Mouse (Mus musculus) ES-E14 (cell line): ENCODE measurements at regions not wholly inside any gene's neighbourhood (a gene's known extent, or its start where the extent isn't known, plus 50 kb on each side); places are given as distances from the start of the nearest gene placed in this dataset.

Experiments used
- DNase-seq: peaks from one replicate; pipeline ENCODE4 v3.0.0-alpha.2; 2013; ENCODE audit warnings: low read depth, low spot score
- H3K27ac ChIP-seq: 2 replicates; pipeline ENCODE4 v1.5.1; 2012; ENCODE audit warnings: low read depth, mild to moderate bottlenecking, low read length, moderate library complexity, mixed read lengths; ENCODE audit not compliant: poor library complexity, insufficient read depth, severe bottlenecking
- H3K36me3 ChIP-seq: 2 replicates; pipeline ENCODE4 v1.6.1; 2012; ENCODE audit warnings: mild to moderate bottlenecking, low read length, moderate library complexity, mixed read lengths; ENCODE audit not compliant: control insufficient read depth, poor library complexity, insufficient read depth, severe bottlenecking
- H3K4me1 ChIP-seq, 2 experiments: fragments of 150-350 bp in 1 of 2; sonication (generic) in 1 of 2; 2 replicates each; pipeline ENCODE4 v1.6.1; 2012; ENCODE audit warnings: low read length in 2 of 2, mild to moderate bottlenecking in 1 of 2, mixed read lengths in 1 of 2; ENCODE audit not compliant: control insufficient read depth in 2 of 2, insufficient read depth in 2 of 2, poor library complexity in 1 of 2
- H3K4me3 ChIP-seq, 2 experiments: fragments of 150-350 bp in 1 of 2; sonication (generic) in 1 of 2; 2 replicates each; pipeline ENCODE4 v1.5.1; 2012; ENCODE audit warnings: low read length in 2 of 2, low read depth in 1 of 2, mild to moderate bottlenecking in 1 of 2, mixed read lengths in 1 of 2; ENCODE audit not compliant: insufficient read depth in 1 of 2, poor library complexity in 1 of 2, severe bottlenecking in 1 of 2
- H3K9ac ChIP-seq: 2 replicates; pipeline ENCODE4 v1.6.1; 2012; ENCODE audit warnings: low read depth, mild to moderate bottlenecking, low read length, mixed read lengths; ENCODE audit not compliant: poor library complexity, insufficient read depth, severe bottlenecking
- H3K9me3 ChIP-seq: fragments of 150-350 bp; sonication (generic); 2 replicates; pipeline ENCODE4 v1.6.1; 2012; ENCODE audit warnings: low read depth, mild to moderate bottlenecking, low read length; ENCODE audit not compliant: control insufficient read depth, insufficient read depth
- CHD2 ChIP-seq: IDR thresholded peaks from 2 replicates; pipeline ENCODE4 v1.6.1; 2014; ENCODE audit warnings: mild to moderate bottlenecking, low read depth, low read length, inconsistent platforms
- HCFC1 ChIP-seq: IDR thresholded peaks from 2 replicates; pipeline ENCODE4 v1.6.1; 2012; ENCODE audit warnings: low read length, inconsistent platforms, borderline replicate concordance; ENCODE audit not compliant: insufficient read depth
- MAFK ChIP-seq: IDR thresholded peaks from 2 replicates; pipeline ENCODE4 v1.6.1; 2014; ENCODE audit warnings: mild to moderate bottlenecking, low read depth, low read length, inconsistent platforms; ENCODE audit not compliant: insufficient read depth
- ZC3H11A ChIP-seq: IDR thresholded peaks from 2 replicates; pipeline ENCODE4 v1.6.1; 2012; ENCODE audit warnings: low read depth, mild to moderate bottlenecking, inconsistent platforms, low read length, borderline replicate concordance
- ZNF384 ChIP-seq: IDR thresholded peaks from 2 replicates; pipeline ENCODE4 v1.6.1; 2012; ENCODE audit warnings: low read depth, low read length, inconsistent platforms
- in situ Hi-C, 2 experiments: fragments of 600-800 bp; cut with MboI; formaldehyde crosslinking; loops; one replicate each; pipeline ENCODE4 v1.15.1; 2025; ENCODE audit warnings: low sequenced_read_pairs in 2 of 2, inconsistent platforms in 1 of 2; ENCODE audit not compliant: unreplicated experiment in 2 of 2

DNA sequence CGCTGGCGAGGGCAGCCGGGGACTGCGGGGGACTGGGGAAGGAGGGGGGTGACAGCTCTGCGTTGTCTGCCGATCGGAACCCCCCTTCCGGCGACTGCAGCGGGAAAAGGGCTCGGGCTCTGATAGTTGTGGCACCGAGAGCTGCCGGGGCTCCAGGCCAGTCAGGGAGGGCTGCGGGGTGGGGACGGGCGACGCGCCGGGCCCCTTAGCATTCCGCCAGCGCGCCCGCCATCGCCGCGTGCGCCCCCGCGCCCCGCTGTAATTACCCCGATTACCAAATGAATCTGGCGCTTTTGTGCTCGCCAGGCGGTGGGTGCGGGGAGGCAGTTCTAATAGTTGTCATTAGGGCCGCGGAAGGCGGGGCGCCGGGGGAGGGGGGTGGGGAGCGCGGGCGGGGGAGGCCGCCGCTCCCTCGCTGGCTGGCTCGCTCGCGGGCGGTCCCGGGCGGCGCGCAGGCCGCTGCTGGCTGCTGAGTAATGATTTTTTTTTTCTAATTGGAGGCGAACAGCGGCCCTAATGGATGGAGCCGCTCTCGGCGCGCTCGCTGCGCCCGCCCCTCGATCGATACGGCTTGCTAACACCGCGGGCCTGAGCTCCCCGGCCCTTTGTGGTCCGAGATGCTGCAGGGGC, 352.8 kb downstream of the Bcor start:
- in situ Hi-C loops: no loop called here
- 0 out of 2 replicates have a peak, but pooled peaks have one; percentile 11 for TF ChIP-seq MAFK
- no peak for TF ChIP-seq ZC3H11A
- peak overlapping the region; percentile 54 to 66 for H3K4me3 ChIP-seq
- H3K9me3 ChIP-seq: no peaks in the 10 kb centered on the region
- H3K27ac ChIP-seq: no peak overlapping the region
- no peak for DNase-seq
- no peaks in the 10 kb centered on the region for H3K36me3 ChIP-seq
- H3K4me1 ChIP-seq: peaks cover 0 to 8% of the 10 kb centered on the region in 2 experiments; a peak in 1 of 4 replicates
- peak overlapping the region; percentile 47; the same call in 1 of the 2 replicates for H3K9ac ChIP-seq

DNA sequence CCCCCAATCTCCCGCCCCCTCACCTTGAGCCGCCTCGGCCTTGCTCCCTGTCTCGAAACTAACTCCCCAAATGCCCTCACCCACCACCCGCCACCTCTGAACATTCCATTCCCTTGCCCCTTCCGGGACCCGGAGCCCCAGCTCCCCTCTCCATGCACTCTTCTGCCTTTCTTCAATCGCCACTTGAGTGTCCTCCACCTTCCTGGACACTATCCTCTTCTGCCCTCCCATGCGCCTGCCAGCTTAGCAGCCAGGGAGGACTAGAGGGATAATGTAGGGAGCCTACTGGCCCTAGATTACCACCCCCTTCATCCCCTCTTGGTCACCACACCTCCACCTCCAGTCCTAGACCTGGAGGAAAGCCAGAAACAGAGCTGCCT, 352.3 kb downstream of the Bcor start:
- Histone ChIP-seq H3K9ac (peak overlapping the region; percentile 22; the same call in 1 of the 2 replicates), H3K4me1 (peaks cover 0 to 8% of the 10 kb centered on the region in 2 experiments; a peak in 1 of 4 replicates), H3K27ac (no peak overlapping the region), H3K9me3 (no peaks in the 10 kb centered on the region), H3K4me3 (peak overlapping the region; percentile 54 to 66), H3K36me3 (no peaks in the 10 kb centered on the region)
- TF ChIP-seq HCFC1 (no peak), ZNF384 (no peak), MAFK (no peak), CHD2 (no peak), ZC3H11A (no peak)
- DNase-seq: no peak
- in situ Hi-C loops: no loop called here

DNA sequence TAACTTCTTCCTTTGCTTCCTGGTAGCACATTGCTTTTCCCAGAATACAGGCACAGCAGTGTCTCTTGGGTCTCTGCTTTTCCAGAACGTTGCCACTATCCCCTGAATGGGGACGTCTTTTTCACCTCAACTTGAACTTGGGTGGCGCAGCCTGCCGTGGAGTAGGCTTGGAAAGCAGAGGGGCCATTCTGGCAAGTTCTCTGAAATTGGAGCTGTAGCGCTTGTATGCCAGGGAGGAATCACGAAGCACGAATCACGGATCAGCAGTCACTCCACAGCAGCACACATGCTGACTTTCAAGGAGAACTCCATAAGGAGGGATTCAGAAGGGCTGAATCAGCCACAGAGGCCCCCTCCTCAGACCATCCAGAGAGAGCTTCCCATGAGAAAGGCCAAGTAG, 351.2 kb downstream of the Bcor start:
- in situ Hi-C loops: no loop called here
- Histone ChIP-seq H3K27ac (no peak overlapping the region), H3K9ac (no peak overlapping the region), H3K9me3 (no peaks in the 10 kb centered on the region), H3K36me3 (no peaks in the 10 kb centered on the region), H3K4me1 (peaks cover 0 to 6% of the 10 kb centered on the region in 2 experiments; a peak in 1 of 4 replicates), H3K4me3 (no peak overlapping the region)
- no peak for TF ChIP-seq ZC3H11A
- TF ChIP-seq ZNF384: no peak
- TF ChIP-seq HCFC1: no peak
- no peak for TF ChIP-seq CHD2
- TF ChIP-seq MAFK: no peak
- DNase-seq: no peak

DNA sequence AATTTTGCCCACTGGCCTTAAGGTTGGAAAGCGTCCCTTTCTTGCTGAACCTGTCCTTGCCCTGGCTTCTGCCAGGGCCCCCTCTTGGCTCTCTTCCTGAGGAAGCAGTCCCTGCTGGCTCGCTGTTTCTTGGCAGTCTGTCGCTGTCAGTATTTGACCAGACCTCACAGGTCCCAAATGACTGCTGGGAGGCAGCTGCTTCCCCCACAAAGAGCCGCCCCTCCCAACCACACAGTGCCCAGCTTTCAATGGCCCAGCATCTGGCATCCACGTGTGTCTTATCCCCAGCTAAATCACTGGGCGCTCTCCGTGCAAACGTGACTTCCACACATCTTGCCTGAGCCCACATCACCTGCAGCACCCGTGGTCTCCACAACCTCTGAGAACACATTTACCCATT, 345.3 kb downstream of the Bcor start:
- DNase-seq: no peak
- H3K9me3 ChIP-seq: no peaks in the 10 kb centered on the region
- H3K9ac ChIP-seq: no peak overlapping the region
- H3K4me1 ChIP-seq: no peaks in the 10 kb centered on the region
- no peak for TF ChIP-seq HCFC1
- no peak for TF ChIP-seq CHD2
- TF ChIP-seq ZC3H11A: no peak
- no peak for TF ChIP-seq MAFK
- TF ChIP-seq ZNF384: no peak
- no peak overlapping the region for H3K4me3 ChIP-seq
- in situ Hi-C loops: no loop called here
- H3K27ac ChIP-seq: no peak overlapping the region
- H3K36me3 ChIP-seq: no peaks in the 10 kb centered on the region

DNA sequence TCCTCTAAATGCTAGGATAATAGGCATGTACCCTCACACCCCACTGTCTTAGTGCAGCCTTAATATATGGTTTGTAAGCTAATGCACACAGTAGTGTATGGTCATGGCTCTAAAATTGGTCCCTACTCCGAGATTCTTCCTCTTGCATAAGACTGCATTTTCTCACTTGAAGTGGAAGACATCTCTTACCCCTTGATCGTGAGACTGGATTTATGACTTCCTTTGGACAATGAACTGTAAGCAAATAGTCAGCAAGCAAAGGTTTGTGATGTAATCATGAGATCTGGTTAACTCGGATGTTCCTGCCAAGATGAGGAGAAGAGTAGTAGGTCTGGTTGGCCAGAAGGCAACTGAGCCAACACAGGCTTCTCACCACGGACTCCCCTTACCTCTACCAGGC, 344.3 kb downstream of the Bcor start:
- no peak overlapping the region for H3K4me3 ChIP-seq
- no peaks in the 10 kb centered on the region for H3K36me3 ChIP-seq
- no peak for TF ChIP-seq ZC3H11A
- TF ChIP-seq HCFC1: no peak
- no peak for TF ChIP-seq CHD2
- TF ChIP-seq MAFK: no peak
- no peak for TF ChIP-seq ZNF384
- no peaks in the 10 kb centered on the region for H3K9me3 ChIP-seq
- no peak overlapping the region for H3K9ac ChIP-seq
- H3K27ac ChIP-seq: no peak overlapping the region
- DNase-seq: no peak
- in situ Hi-C loops: no loop called here
- no peaks in the 10 kb centered on the region for H3K4me1 ChIP-seq
